Mouse (Mus musculus): ENCODE measurements around the gene Btn2a2.

DNA sequence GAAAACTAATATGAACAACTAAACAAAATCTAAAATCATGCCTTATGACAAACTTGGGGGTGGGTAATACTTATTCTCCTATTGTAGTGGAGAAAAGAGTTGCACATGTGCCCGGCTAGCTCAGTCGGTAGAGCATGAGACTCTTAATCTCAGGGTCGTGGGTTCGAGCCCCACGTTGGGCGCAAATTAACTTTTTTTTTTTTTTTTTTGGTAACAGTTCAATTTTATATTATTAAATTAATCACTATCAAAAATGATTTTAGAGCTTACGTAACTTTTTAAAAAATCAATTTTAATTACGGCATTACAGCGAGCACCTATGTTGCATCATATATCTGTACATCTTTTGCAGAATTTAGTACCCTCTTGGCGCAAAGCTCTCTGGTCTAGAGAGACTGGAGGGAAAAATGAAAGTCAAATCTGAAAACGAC lies 52.4 kb downstream of the Btn2a2 start:
- TF ChIP-seq CTCF (IDR thresholded peaks at IDR 0.05; ENCODE audit: borderline replicate concordance, control insufficient read depth, extremely low read depth, insufficient read depth, low read length, poor library complexity), result no peak
- TF ChIP-seq POLR2A (IDR thresholded peaks at IDR 0.05; ENCODE audit: control insufficient read depth, extremely low read depth, insufficient read depth, low read length, poor library complexity), result no peak

Data from thymus, adult 2 months (tissue).